Mouse (Mus musculus): ENCODE measurements around the gene Foxj1. TPM values are rescaled to one million over a fixed set of nuclear protein-coding genes. Genes with fewer than 3 reads are reported as not detected.

Gene Foxj1
- polyA plus RNA-seq, 1 experiment from 2014 or later, result 1.2 TPM

DNA sequence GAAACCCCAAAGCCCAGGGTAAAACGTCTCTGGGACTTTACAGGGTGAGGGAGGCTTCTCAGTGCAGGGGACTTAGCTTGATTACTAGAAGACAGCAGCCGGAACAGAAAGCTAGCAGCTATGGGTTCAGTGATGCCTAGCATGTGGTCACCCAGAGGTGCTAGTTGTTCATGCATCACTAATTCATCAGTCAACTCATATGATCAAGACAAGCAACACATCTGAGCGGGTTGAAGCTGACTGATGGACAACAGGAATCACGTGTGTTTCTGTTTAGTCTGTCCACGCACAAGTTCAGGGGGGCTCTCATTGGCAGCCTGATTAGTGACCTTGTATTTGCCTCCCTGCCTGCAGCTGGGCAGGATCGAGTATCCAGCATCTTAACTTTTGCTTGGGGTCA, 51.2 kb downstream of the Foxj1 start:
- H3K4me2 ChIP-seq (replicated peaks; ENCODE audit: low read depth, low read length), result no peak overlapping the region
- 38% methylated on average over 6 of the region's 6 CpGs for WGBS
- peaks cover 55% of the 10 kb centered on the region for H3K27me3 ChIP-seq (ENCODE audit: control insufficient read depth, insufficient read depth, low read length)
- no peaks in the 10 kb centered on the region for H3K9me3 ChIP-seq (ENCODE audit: control insufficient read depth, low read length)
- no peak overlapping the region for H3K4me3 ChIP-seq (ENCODE audit: low read length)
- peaks cover 17% of the 10 kb centered on the region for H3K36me3 ChIP-seq (ENCODE audit: control insufficient read depth, insufficient read depth, low read length)
- no peak for ATAC-seq (ENCODE audit: low FRiP score, low TSS enrichment)
- peaks cover 12% of the 10 kb centered on the region for H3K4me1 ChIP-seq (ENCODE audit: control insufficient read depth, insufficient read depth, low read length)
- H3K9ac ChIP-seq (ENCODE audit: low read depth, low read length), result no peak overlapping the region
- H3K27ac ChIP-seq (ENCODE audit: low read depth, low read length), result no peak overlapping the region

DNA sequence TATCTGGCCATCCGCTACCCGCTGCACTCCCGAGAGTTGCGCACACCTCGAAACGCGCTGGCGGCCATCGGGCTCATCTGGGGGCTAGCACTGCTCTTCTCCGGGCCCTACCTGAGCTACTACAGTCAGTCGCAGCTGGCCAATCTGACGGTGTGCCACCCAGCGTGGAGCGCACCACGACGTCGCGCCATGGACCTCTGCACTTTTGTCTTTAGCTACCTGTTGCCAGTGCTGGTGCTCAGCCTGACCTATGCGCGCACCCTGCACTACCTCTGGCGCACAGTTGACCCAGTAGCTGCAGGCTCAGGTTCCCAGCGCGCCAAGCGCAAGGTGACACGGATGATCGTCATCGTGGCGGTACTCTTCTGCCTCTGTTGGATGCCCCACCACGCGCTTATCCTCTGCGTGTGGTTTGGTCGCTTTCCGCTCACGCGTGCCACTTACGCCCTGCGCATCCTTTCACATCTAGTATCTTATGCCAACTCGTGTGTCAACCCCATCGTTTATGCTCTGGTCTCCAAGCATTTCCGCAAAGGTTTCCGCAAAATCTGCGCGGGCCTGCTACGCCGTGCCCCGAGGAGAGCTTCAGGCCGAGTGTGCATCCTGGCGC, 52.2 kb downstream of the Foxj1 start:
- ATAC-seq (ENCODE audit: low FRiP score, low TSS enrichment), result no peak
- 10% methylated on average over 48 of the region's 48 CpGs for WGBS
- Histone ChIP-seq H3K4me3 (ENCODE audit: low read length) (no peak overlapping the region), H3K27ac (ENCODE audit: low read depth, low read length) (no peak overlapping the region), H3K9me3 (ENCODE audit: control insufficient read depth, low read length) (no peaks in the 10 kb centered on the region), H3K27me3 (ENCODE audit: control insufficient read depth, insufficient read depth, low read length) (peaks cover 55% of the 10 kb centered on the region), H3K36me3 (ENCODE audit: control insufficient read depth, insufficient read depth, low read length) (peaks cover 8% of the 10 kb centered on the region; the same call in 1 of the 2 replicates), H3K9ac (ENCODE audit: low read depth, low read length) (no peak overlapping the region), H3K4me2 (replicated peaks; ENCODE audit: low read depth, low read length) (no peak overlapping the region), H3K4me1 (ENCODE audit: control insufficient read depth, insufficient read depth, low read length) (peaks cover 12% of the 10 kb centered on the region)

DNA sequence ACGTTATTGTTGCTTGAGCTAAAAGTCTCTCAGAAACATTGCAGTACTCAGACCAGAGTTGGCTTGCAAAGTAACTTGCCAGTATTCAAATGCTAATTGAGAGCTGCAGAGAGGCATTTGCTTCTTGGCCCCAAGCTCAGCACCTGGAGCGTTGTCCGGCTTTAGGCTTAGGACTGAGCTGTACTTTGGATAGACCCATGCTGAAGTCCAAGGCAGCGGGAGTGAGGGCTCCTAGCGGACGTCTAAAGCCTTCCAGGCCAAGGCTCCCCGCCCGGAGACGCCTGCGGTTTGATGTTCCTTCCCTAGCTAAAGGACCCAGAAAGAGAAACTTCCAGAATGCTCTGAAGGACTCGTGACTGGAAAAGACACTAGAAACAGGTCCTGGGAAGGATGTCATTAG, 53.1 kb downstream of the Foxj1 start:
- peaks cover 12% of the 10 kb centered on the region for H3K4me1 ChIP-seq (ENCODE audit: control insufficient read depth, insufficient read depth, low read length)
- peak overlapping the region; percentile 34; the same call in 1 of the 2 replicates for H3K4me3 ChIP-seq (ENCODE audit: low read length)
- ATAC-seq (ENCODE audit: low FRiP score, low TSS enrichment), result no peak
- 1% methylated on average over 11 of the region's 11 CpGs for WGBS
- no peak overlapping the region for H3K27ac ChIP-seq (ENCODE audit: low read depth, low read length)
- H3K9me3 ChIP-seq (ENCODE audit: control insufficient read depth, low read length), result no peaks in the 10 kb centered on the region
- H3K36me3 ChIP-seq (ENCODE audit: control insufficient read depth, insufficient read depth, low read length), result no peaks in the 10 kb centered on the region
- H3K27me3 ChIP-seq (ENCODE audit: control insufficient read depth, insufficient read depth, low read length), result peaks cover 55% of the 10 kb centered on the region
- no peak overlapping the region for H3K4me2 ChIP-seq (replicated peaks; ENCODE audit: low read depth, low read length)
- no peak overlapping the region for H3K9ac ChIP-seq (ENCODE audit: low read depth, low read length)

DNA sequence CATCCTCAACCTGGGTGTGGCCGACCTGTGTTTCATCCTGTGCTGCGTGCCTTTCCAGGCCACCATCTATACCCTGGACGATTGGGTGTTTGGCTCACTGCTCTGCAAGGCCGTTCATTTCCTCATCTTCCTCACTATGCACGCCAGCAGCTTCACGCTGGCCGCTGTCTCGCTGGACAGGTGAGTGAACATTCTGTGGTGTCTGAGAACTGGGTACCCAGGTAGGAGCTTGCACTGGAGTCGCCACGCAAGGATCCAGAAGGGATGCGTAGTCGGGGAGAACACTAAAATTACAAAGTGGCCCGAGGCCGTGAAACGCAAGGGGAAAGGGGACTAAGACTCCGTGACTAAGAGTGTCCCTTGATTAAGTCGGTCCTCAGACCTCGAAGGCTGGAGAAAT, 53.5 kb downstream of the Foxj1 start:
- H3K9me3 ChIP-seq (ENCODE audit: control insufficient read depth, low read length), result no peaks in the 10 kb centered on the region
- ATAC-seq (ENCODE audit: low FRiP score, low TSS enrichment), result no peak
- peak overlapping the region; percentile 48 for H3K4me2 ChIP-seq (replicated peaks; ENCODE audit: low read depth, low read length)
- 2% methylated on average over 18 of the region's 18 CpGs for WGBS
- peak overlapping the region; percentile 40; the same call in 1 of the 2 replicates for H3K9ac ChIP-seq (ENCODE audit: low read depth, low read length)
- peaks cover 55% of the 10 kb centered on the region for H3K27me3 ChIP-seq (ENCODE audit: control insufficient read depth, insufficient read depth, low read length)
- H3K4me3 ChIP-seq (ENCODE audit: low read length), result peak overlapping the region; percentile 34
- H3K36me3 ChIP-seq (ENCODE audit: control insufficient read depth, insufficient read depth, low read length), result no peaks in the 10 kb centered on the region
- peaks cover 12% of the 10 kb centered on the region for H3K4me1 ChIP-seq (ENCODE audit: control insufficient read depth, insufficient read depth, low read length)
- no peak overlapping the region for H3K27ac ChIP-seq (ENCODE audit: low read depth, low read length)

DNA sequence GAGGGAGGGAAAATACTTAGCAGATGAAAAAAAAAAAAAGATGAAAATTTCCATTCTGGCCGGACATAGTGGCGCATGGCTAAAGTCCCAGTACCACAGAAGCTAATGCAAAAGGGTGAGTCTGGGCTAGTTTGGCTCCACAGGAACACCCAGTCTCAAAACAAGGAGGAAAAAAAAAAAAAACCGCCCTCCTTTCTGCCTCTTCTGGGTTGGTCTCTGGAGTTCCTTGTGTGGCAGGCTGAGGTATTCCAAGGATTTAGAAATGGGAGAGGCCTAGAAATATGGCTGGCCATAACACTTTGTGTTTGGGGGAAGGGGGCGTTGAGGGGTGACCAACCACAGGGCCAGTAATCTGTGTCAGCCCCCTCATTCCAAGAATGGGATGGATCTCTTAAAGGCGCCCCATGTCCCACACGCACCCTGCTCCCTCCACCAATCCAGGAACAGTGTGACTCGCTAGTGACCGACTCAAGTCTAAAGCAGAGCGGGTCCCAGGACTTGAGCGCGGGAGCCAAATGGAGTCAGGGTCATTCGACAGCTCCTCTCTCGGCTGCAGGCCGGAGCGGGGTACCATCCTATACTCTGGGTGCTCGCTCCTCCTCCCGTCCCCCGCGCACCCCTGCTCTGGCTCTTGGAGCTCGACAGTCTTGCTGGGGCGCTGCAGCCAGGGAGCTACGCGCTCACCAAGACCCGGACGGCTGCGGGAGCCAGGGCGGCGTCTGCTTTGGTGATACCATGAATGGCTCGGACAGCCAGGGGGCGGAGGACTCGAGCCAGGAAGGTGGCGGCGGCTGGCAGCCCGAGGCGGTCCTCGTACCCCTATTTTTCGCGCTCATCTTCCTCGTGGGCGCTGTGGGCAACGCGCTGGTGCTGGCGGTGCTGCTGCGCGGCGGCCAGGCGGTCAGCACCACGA, 54.2 kb downstream of the Foxj1 start, which contains the start of gene Galr2:
Galr2 (plus strand) TSS at position 189 of the 913 bp plus-strand sequence.
- Histone ChIP-seq H3K4me2 (replicated peaks; ENCODE audit: low read depth, low read length) (peak within 1 kb of the TSS; percentile 48), H3K9ac (ENCODE audit: low read depth, low read length) (peak within 1 kb of the TSS; percentile 40), H3K4me3 (ENCODE audit: low read length) (peak within 1 kb of the TSS; percentile 34), H3K4me1 (ENCODE audit: control insufficient read depth, insufficient read depth, low read length) (peaks cover 12% of the 10 kb centered on the region), H3K27ac (ENCODE audit: low read depth, low read length) (no peak within 1 kb of the TSS), H3K9me3 (ENCODE audit: control insufficient read depth, low read length) (no peaks in the 10 kb centered on the region), H3K27me3 (ENCODE audit: control insufficient read depth, insufficient read depth, low read length) (peaks cover 55% of the 10 kb centered on the region), H3K36me3 (ENCODE audit: control insufficient read depth, insufficient read depth, low read length) (no peaks in the 10 kb centered on the region)
- no peak for ATAC-seq (ENCODE audit: low FRiP score, low TSS enrichment)
- 6% methylated on average over 48 of the region's 48 CpGs for WGBS

Other genes with a start within 250 kb of the Foxj1 start
- 55.2 and 80.2 TPM in 2 replicates for gene Wbp2, start 248.4 kb downstream of the Foxj1 start, polyA plus RNA-seq (2014; fragmentation: Nextera tagmentation; extraction: Ambion mirVana)
- gene Trim47, start 208.2 kb downstream of the Foxj1 start, polyA plus RNA-seq (2014; fragmentation: Nextera tagmentation; extraction: Ambion mirVana), result 12.2 and 12.8 TPM in 2 replicates
- gene Trim65, start 204.3 kb downstream of the Foxj1 start, polyA plus RNA-seq (2014; fragmentation: Nextera tagmentation; extraction: Ambion mirVana), result 3.2 and 4.1 TPM in 2 replicates
- gene Mrpl38, start 196.5 kb downstream of the Foxj1 start, polyA plus RNA-seq (2014; fragmentation: Nextera tagmentation; extraction: Ambion mirVana), result 111 and 114 TPM in 2 replicates
- 19.6 and 36.8 TPM in 2 replicates for gene Fbf1, start 167.2 kb downstream of the Foxj1 start, polyA plus RNA-seq (2014; fragmentation: Nextera tagmentation; extraction: Ambion mirVana)
- gene Ten1, start 136.5 kb downstream of the Foxj1 start, polyA plus RNA-seq (2014; fragmentation: Nextera tagmentation; extraction: Ambion mirVana), result 74.1 and 76.3 TPM in 2 replicates
- gene Acox1, start 136.4 kb downstream of the Foxj1 start, polyA plus RNA-seq (2014; fragmentation: Nextera tagmentation; extraction: Ambion mirVana), result 16.3 and 27.4 TPM in 2 replicates
- 1.4 and 2.6 TPM in 2 replicates for gene Evpl, start 97.3 kb downstream of the Foxj1 start, polyA plus RNA-seq (2014; fragmentation: Nextera tagmentation; extraction: Ambion mirVana)
- 60.6 and 85.6 TPM in 2 replicates for gene Srp68, start 61.2 kb downstream of the Foxj1 start, polyA plus RNA-seq (2014; fragmentation: Nextera tagmentation; extraction: Ambion mirVana)
- gene Galr2, start 54.5 kb downstream of the Foxj1 start, polyA plus RNA-seq (2014; fragmentation: Nextera tagmentation; extraction: Ambion mirVana), result 0.13 TPM in 1 of 2 replicates, not detected in the other
- 49.6 and 66.3 TPM in 2 replicates for gene Exoc7, start 28.2 kb downstream of the Foxj1 start, polyA plus RNA-seq (2014; fragmentation: Nextera tagmentation; extraction: Ambion mirVana)
- 9.1 and 14.1 TPM in 2 replicates for gene Rnf157, start 77.6 kb upstream of the Foxj1 start, polyA plus RNA-seq (2014; fragmentation: Nextera tagmentation; extraction: Ambion mirVana)
- 79.7 and 80.8 TPM in 2 replicates for gene Ubald2, start 98.7 kb upstream of the Foxj1 start, polyA plus RNA-seq (2014; fragmentation: Nextera tagmentation; extraction: Ambion mirVana)
- 0.34 and 0.39 TPM in 2 replicates for gene Qrich2, start 130.8 kb upstream of the Foxj1 start, polyA plus RNA-seq (2014; fragmentation: Nextera tagmentation; extraction: Ambion mirVana)
- gene Prpsap1, start 158.8 kb upstream of the Foxj1 start, polyA plus RNA-seq (2014; fragmentation: Nextera tagmentation; extraction: Ambion mirVana), result 160 and 212 TPM in 2 replicates
- gene Sphk1, start 195.5 kb upstream of the Foxj1 start, polyA plus RNA-seq (2014; fragmentation: Nextera tagmentation; extraction: Ambion mirVana), result 3.0 and 3.7 TPM in 2 replicates
- 11.2 and 13.5 TPM in 2 replicates for gene Ube2o, start 246.0 kb upstream of the Foxj1 start, polyA plus RNA-seq (2014; fragmentation: Nextera tagmentation; extraction: Ambion mirVana)